Mouse (Mus musculus) bone marrow, adult 2 months (tissue): ENCODE results near the gene Hnrnpf.

Experiments
- CTCF ChIP-seq: fragments of 200-500 bp; IDR thresholded peaks from 2 replicates; pipeline ENCODE4 v1.5.1; 2011; ENCODE audit warnings: low read length, control low read depth; ENCODE audit not compliant: control insufficient read depth, insufficient read depth
- POLR2A ChIP-seq: fragments of 200-500 bp; IDR thresholded peaks from 2 replicates; pipeline ENCODE4 v1.6.1; 2011; ENCODE audit warnings: low read depth, mild to moderate bottlenecking, control low read depth, low read length, borderline replicate concordance; ENCODE audit not compliant: control insufficient read depth

DNA sequence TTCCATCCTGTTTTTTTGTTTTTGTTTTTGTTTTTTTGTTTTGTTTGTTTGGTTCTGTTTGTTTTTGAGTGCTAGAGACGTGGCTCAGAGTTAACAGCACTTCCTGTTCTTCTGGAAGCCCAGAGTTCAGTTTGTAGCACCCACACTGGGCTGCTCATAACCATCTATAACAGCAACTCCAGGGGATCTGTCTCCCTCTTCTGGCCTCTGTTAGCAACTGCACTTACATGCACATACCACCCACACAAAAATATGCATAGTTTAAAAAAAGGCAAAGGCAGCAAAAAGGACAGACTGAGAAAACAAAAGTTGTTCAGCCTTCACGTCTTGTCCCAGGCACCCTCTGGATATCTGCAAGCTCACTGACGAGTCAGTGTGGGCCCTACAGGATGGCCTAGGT lies 63.1 kb downstream of the Hnrnpf start:
- TF ChIP-seq POLR2A = no peak
- TF ChIP-seq CTCF = no peak
